Mouse (Mus musculus) right cerebral cortex, postnatal 10 days (tissue): ENCODE measurements around the gene LTO1.

Source experiments
- DNase-seq, 2 experiments: peaks; one replicate each; pipeline ENCODE4 v3.0.0; 2021; ENCODE audit warnings: low spot score in 2 of 2

Gene LTO1

GRCm38 (mm10) chr7:144939344-144940002 lies 24.6 kb downstream of the LTO1 start, which contains the start of gene Ccnd1:
Ccnd1 (minus strand) TSS chr7:144939925.
- peak; percentile 80 for DNase-seq

- DNase-seq = peak in 1 of 2 experiments; percentile 39
Observed at GRCm38 (mm10) chr7:144940003-144940571, 25.2 kb downstream of the LTO1 start.

- DNase-seq = no peak
Observed at GRCm38 (mm10) chr7:144940585-144940984, 25.7 kb downstream of the LTO1 start.

- peak; percentile 92 to 93 for DNase-seq
Observed at GRCm38 (mm10) chr7:144941242-144941831, 26.4 kb downstream of the LTO1 start.

- DNase-seq = peak in 1 of 2 experiments; percentile 46
Observed at GRCm38 (mm10) chr7:144942071-144942743, 27.3 kb downstream of the LTO1 start.

- DNase-seq = peak in 1 of 2 experiments; percentile 42
Observed at GRCm38 (mm10) chr7:144942744-144943135, 27.8 kb downstream of the LTO1 start.

- peak; percentile 81 to 86 for DNase-seq
Observed at GRCm38 (mm10) chr7:144943254-144943653, 28.4 kb downstream of the LTO1 start.

- DNase-seq = no peak
Observed at GRCm38 (mm10) chr7:144958509-144959395, 43.9 kb downstream of the LTO1 start.

- no peak for DNase-seq
Observed at GRCm38 (mm10) chr7:144963911-144964310, 49.0 kb downstream of the LTO1 start.

- no peak for DNase-seq
Observed at GRCm38 (mm10) chr7:144964316-144964715, 49.4 kb downstream of the LTO1 start.

- no peak for DNase-seq
Observed at GRCm38 (mm10) chr7:144965893-144966292, 51.0 kb downstream of the LTO1 start.

GRCm38 (mm10) chr7:144970997-144971768 lies 56.3 kb downstream of the LTO1 start:
- no peak for DNase-seq

- DNase-seq = no peak
Observed at GRCm38 (mm10) chr7:144971769-144972168, 56.9 kb downstream of the LTO1 start.

- DNase-seq = no peak
Observed at GRCm38 (mm10) chr7:144973461-144973860, 58.6 kb downstream of the LTO1 start.

GRCm38 (mm10) chr7:144977121-144977520 lies 62.2 kb downstream of the LTO1 start:
- no peak for DNase-seq

- DNase-seq = no peak
Observed at GRCm38 (mm10) chr7:144979814-144980213, 64.9 kb downstream of the LTO1 start.
